Mouse (Mus musculus): ENCODE data around the gene B4galt5.

DNA sequence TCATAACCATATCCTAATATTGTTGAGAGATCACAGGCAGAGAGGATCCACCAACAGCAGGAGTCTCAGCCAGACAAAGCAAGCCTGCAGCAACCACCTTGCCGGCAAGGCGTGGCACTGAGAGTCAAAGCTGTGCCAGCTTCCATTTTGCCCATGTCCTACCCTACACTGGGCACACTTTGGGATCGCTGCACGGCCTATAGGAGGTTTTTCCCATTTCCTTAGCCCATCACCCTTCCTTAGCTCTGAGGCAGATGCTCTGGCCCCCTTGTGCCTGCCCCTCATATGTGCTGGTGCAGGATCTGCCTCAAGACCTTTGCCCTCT is 68.0 kb downstream of the B4galt5 start:
- no peak for TF ChIP-seq CTCF (IDR thresholded peaks at IDR 0.05; ENCODE audit: low read depth)
- no peak for TF ChIP-seq EP300 (optimal IDR thresholded peaks at IDR 0.05)

Measured in stomach, postnatal 0 days (tissue).